Mouse (Mus musculus): ENCODE measurements at regions not wholly inside any gene's neighbourhood (a gene's known extent, or its start where the extent isn't known, plus 50 kb on each side); places are given as distances from the start of the nearest gene placed in this dataset.

- no peak for TF ChIP-seq CTCF (IDR thresholded peaks at IDR 0.05; ENCODE audit: insufficient read depth, low read length)
- no peak for TF ChIP-seq POLR2A (IDR thresholded peaks at IDR 0.05; ENCODE audit: borderline replicate concordance, extremely low read depth, low read depth, low read length)
These were observed 135.1 kb upstream of the Cops8 start for GRCm38 (mm10) chr1:90467646-90468045.

Measured in lung, adult 2 months (tissue).